Mouse (Mus musculus): ENCODE measurements around the gene Flii. TPM values are rescaled to one million over a fixed set of nuclear protein-coding genes. Genes with fewer than 3 reads are reported as not detected.
A peak's percentile ranks its signal among the peaks of the same experiment; 100 is the strongest.

Gene Flii
- total RNA-seq, 2 experiments from 2014 or later = 104 to 107 TPM

- DNase-seq = no peak
Measured at GRCm38 (mm10) chr11:60712639-60713255, 14.3 kb downstream of the Flii start.

GRCm38 (mm10) chr11:60712040-60712439, 15.0 kb downstream of the Flii start:
- DNase-seq = no peak

- DNase-seq = peak; percentile 3
Measured at GRCm38 (mm10) chr11:60711218-60711617, 15.8 kb downstream of the Flii start.

- DNase-seq = peak; percentile 3
Measured at GRCm38 (mm10) chr11:60709481-60710465, 17.3 kb downstream of the Flii start.

GRCm38 (mm10) chr11:60708631-60709030, 18.4 kb downstream of the Flii start:
- peak; percentile 4 for DNase-seq

- peak; percentile 88 for DNase-seq
Measured at GRCm38 (mm10) chr11:60707672-60708071, 19.4 kb downstream of the Flii start.

GRCm38 (mm10) chr11:60706696-60707480, 20.2 kb downstream of the Flii start:
- peak; percentile 10 for DNase-seq

- DNase-seq = peak; percentile 4
Measured at GRCm38 (mm10) chr11:60706076-60706475, 21.0 kb downstream of the Flii start.

GRCm38 (mm10) chr11:60705255-60705654, 21.8 kb downstream of the Flii start:
- DNase-seq = no peak

- DNase-seq = no peak
Measured at GRCm38 (mm10) chr11:60704023-60704880, 22.8 kb downstream of the Flii start.

- DNase-seq = peak; percentile 79
Measured at GRCm38 (mm10) chr11:60703131-60703530, 23.9 kb downstream of the Flii start.

- peak; percentile 7 for DNase-seq
Measured at GRCm38 (mm10) chr11:60701611-60702010, 25.5 kb downstream of the Flii start.

- DNase-seq = peak; percentile 4
Measured at GRCm38 (mm10) chr11:60700320-60701185, 26.5 kb downstream of the Flii start.

- peak; percentile 89 for DNase-seq
Measured at GRCm38 (mm10) chr11:60699524-60700075, 27.5 kb downstream of the Flii start, which contains the start of gene Llgl1. TSS of gene Llgl1 (plus strand) at chr11:60699723.

- peak; percentile 85 for DNase-seq
Measured at GRCm38 (mm10) chr11:60698806-60699523, 28.1 kb downstream of the Flii start.

- DNase-seq = no peak
Measured at GRCm38 (mm10) chr11:60697561-60697960, 29.5 kb downstream of the Flii start.

- no peak for DNase-seq
Measured at GRCm38 (mm10) chr11:60696165-60696564, 30.9 kb downstream of the Flii start.
